Comparison of ENCODE assay signal across 8 mouse cellular contexts in genomic region chr7:92874116-92874675, GRCm38 (mm10). TPM values are rescaled to one million over a fixed set of nuclear protein-coding genes. Genes with fewer than 3 reads are reported as not detected.
DNase-seq lines count a peak whose midpoint lies in the region; ATAC-seq lines count a peak whose summit lies in the region.

Ddias (minus strand) TSS chr7:92874247.
Prcp (plus strand) TSS chr7:92874470.

- peak; percentile 91 for DNase-seq in adipocyte (ENCODE audit: low spot score)
- peak; percentile 93 for DNase-seq in embryo, embryonic 10 days (ENCODE audit: low spot score)
- DNase-seq in gastrocnemius, postnatal 10 days: peak; percentile 98
- DNase-seq in left cerebral cortex, postnatal 10 days (ENCODE audit: extremely low spot score in 1 of 2, low spot score in 2 of 2): peak; percentile 87 to 95
- DNase-seq in right cerebral cortex, postnatal 25 days: peak; percentile 89
- DNase-seq in urinary bladder, postnatal 4 days (ENCODE audit: low spot score in 2 of 2): peak; percentile 87 to 95

- intact Hi-C loops in left cerebral cortex, postnatal 10 days (cut with DNase I): loop anchor here (1.0 to 5.0 kb wide), 4 partner anchors 88 to 242 kb away; partner anchors contain the start of gene Pcf11

- peak; percentile 60 for ATAC-seq in inflammation-experienced regulatory T-cells, adult 6 months
- peak; percentile 60 for ATAC-seq in megakaryocyte-erythroid progenitor cell, adult 5-6 weeks (replicated peaks; ENCODE audit: low FRiP score, low TSS enrichment, poor library complexity, severe bottlenecking)

RNA-seq across cellular contexts. Expression of gene Ddias, which starts in this region (rescaled TPM):
- 1 to 10 TPM in 1 of 2 experiments, under 1 TPM in 1; 0.82 to 1.4 TPM for total RNA-seq in gastrocnemius, postnatal 10 days (2021)
- polyA plus RNA-seq in inflammation-experienced regulatory T-cells, adult 6 months (2017; shearing (Covaris generic)): 10 to 100 TPM in 1 of 3 experiments, 1 to 10 TPM in 2; 2.2 to 14.0 (median 4.4) TPM
- 1 to 10 TPM; 1.5 to 2.3 TPM for total RNA-seq in left cerebral cortex, postnatal 10 days (2021)
- total RNA-seq in megakaryocyte-erythroid progenitor cell, adult 5-6 weeks (2014; fragmentation: Nextera tagmentation): 22.1 and 22.7 TPM in 2 replicates
- total RNA-seq in megakaryocyte-erythroid progenitor cell, adult 5-6 weeks (2017): 25.2 and 25.9 TPM in 2 replicates

RNA-seq across cellular contexts. Expression of gene Prcp, which starts in this region (rescaled TPM):
- 10 to 100 TPM; 22.4 to 30.9 TPM for total RNA-seq in gastrocnemius, postnatal 10 days (2021)
- polyA plus RNA-seq in inflammation-experienced regulatory T-cells, adult 6 months (2017; shearing (Covaris generic)): 10 to 100 TPM; 17.7 to 28.8 (median 26.7) TPM
- total RNA-seq in left cerebral cortex, postnatal 10 days (2021): 10 to 100 TPM; 13.9 TPM
- 66.5 and 85.8 TPM in 2 replicates for total RNA-seq in megakaryocyte-erythroid progenitor cell, adult 5-6 weeks (2014; fragmentation: Nextera tagmentation)
- total RNA-seq in megakaryocyte-erythroid progenitor cell, adult 5-6 weeks (2017): 44.4 and 50.3 TPM in 2 replicates

Comparison
In these comparisons a context has a peak if more than half of its experiments do, and no peak if none do; other contexts are left out.
1. Peak in every context shown above with its lines: DNase-seq and ATAC-seq.
2. RNA of gene Ddias (total RNA-seq): 22.1 to 25.9 TPM in megakaryocyte-erythroid progenitor cell, adult 5-6 weeks; 1.5 to 2.3 TPM in left cerebral cortex, postnatal 10 days and 0.82 to 1.4 TPM in gastrocnemius, postnatal 10 days; every median in the first group is over 4 times any median in the second.